Mouse (Mus musculus): ENCODE results near the gene Pcif1. TPM values are rescaled to one million over a fixed set of nuclear protein-coding genes. Genes with fewer than 3 reads are reported as not detected.
A peak's percentile ranks its signal among the peaks of the same experiment; 100 is the strongest.
"Not testable (repeated sequence)": the region's sequence is repeated elsewhere in the genome, so short reads cannot be mapped to it uniquely, and the experiment has no call there.

Gene Pcif1
- polyA plus RNA-seq, 1 experiment from 2014 or later, result 99.5 TPM

- Histone ChIP-seq H3K36me3 (ENCODE audit: control insufficient read depth, insufficient read depth, low read length) (no peaks in the 10 kb centered on the region), H3K27me3 (ENCODE audit: control insufficient read depth, insufficient read depth, low read length) (no peaks in the 10 kb centered on the region), H3K4me2 (ENCODE audit: low read length) (no peak overlapping the region), H3K4me3 (replicated peaks; ENCODE audit: low read depth, low read length) (no peak overlapping the region), H3K27ac (replicated peaks; ENCODE audit: low read depth, low read length) (peak overlapping the region; percentile 26; the same call in 1 of the 2 replicates), H3K9ac (replicated peaks; ENCODE audit: low read length) (no peak overlapping the region), H3K9me3 (ENCODE audit: control insufficient read depth, low read length) (no peaks in the 10 kb centered on the region), H3K4me1 (ENCODE audit: control insufficient read depth, insufficient read depth, low read length) (peaks cover 17% of the 10 kb centered on the region)
- no peak for ATAC-seq (ENCODE audit: low FRiP score, low TSS enrichment)
- DNase-seq, result no peak
- 32% methylated on average over 1 of the region's 1 CpGs for WGBS
Observed at GRCm38 (mm10) chr2:164874239-164874769, 4.8 kb upstream of the Pcif1 start.

- not testable (repeated sequence) for H3K27ac ChIP-seq (replicated peaks; ENCODE audit: low read depth, low read length); H3K36me3 ChIP-seq (ENCODE audit: control insufficient read depth, insufficient read depth, low read length); H3K9ac ChIP-seq (replicated peaks; ENCODE audit: low read length); H3K9me3 ChIP-seq (ENCODE audit: control insufficient read depth, low read length); ATAC-seq (ENCODE audit: low FRiP score, low TSS enrichment); H3K27me3 ChIP-seq (ENCODE audit: control insufficient read depth, insufficient read depth, low read length); H3K4me2 ChIP-seq (ENCODE audit: low read length); H3K4me3 ChIP-seq (replicated peaks; ENCODE audit: low read depth, low read length); DNase-seq
- peaks cover 23% of the 10 kb centered on the region for H3K4me1 ChIP-seq (ENCODE audit: control insufficient read depth, insufficient read depth, low read length)
- 55% methylated on average over 2 of the region's 2 CpGs for WGBS
Observed at GRCm38 (mm10) chr2:164875648-164876047, 3.5 kb upstream of the Pcif1 start.

- Histone ChIP-seq H3K4me3 (replicated peaks; ENCODE audit: low read depth, low read length) (peak overlapping the region; percentile 96), H3K4me1 (ENCODE audit: control insufficient read depth, insufficient read depth, low read length) (peaks cover 25% of the 10 kb centered on the region), H3K4me2 (ENCODE audit: low read length) (peak overlapping the region; percentile 94)
- H3K27ac ChIP-seq (replicated peaks; ENCODE audit: low read depth, low read length); H3K27me3 ChIP-seq (ENCODE audit: control insufficient read depth, insufficient read depth, low read length); H3K9me3 ChIP-seq (ENCODE audit: control insufficient read depth, low read length); H3K36me3 ChIP-seq (ENCODE audit: control insufficient read depth, insufficient read depth, low read length); ATAC-seq (ENCODE audit: low FRiP score, low TSS enrichment); DNase-seq; H3K9ac ChIP-seq (replicated peaks; ENCODE audit: low read length): not testable (repeated sequence)
- WGBS, result 74% methylated on average over 11 of the region's 11 CpGs
Observed at GRCm38 (mm10) chr2:164877376-164878215, 1.5 kb upstream of the Pcif1 start.

GRCm38 (mm10) chr2:164878509-164879227, 436 bp upstream of the Pcif1 start:
- peak overlapping the region; percentile 94 for H3K4me2 ChIP-seq (ENCODE audit: low read length)
- H3K27ac ChIP-seq (replicated peaks; ENCODE audit: low read depth, low read length), result peak overlapping the region; percentile 100
- ATAC-seq (ENCODE audit: low FRiP score, low TSS enrichment), result peak; percentile 60
- H3K4me3 ChIP-seq (replicated peaks; ENCODE audit: low read depth, low read length), result peak overlapping the region; percentile 96
- peaks cover 7% of the 10 kb centered on the region for H3K36me3 ChIP-seq (ENCODE audit: control insufficient read depth, insufficient read depth, low read length)
- H3K9me3 ChIP-seq (ENCODE audit: control insufficient read depth, low read length), result no peaks in the 10 kb centered on the region
- peak; percentile 53 for DNase-seq
- H3K9ac ChIP-seq (replicated peaks; ENCODE audit: low read length), result peak overlapping the region; percentile 100
- no peaks in the 10 kb centered on the region for H3K27me3 ChIP-seq (ENCODE audit: control insufficient read depth, insufficient read depth, low read length)
- peaks cover 27% of the 10 kb centered on the region for H3K4me1 ChIP-seq (ENCODE audit: control insufficient read depth, insufficient read depth, low read length)
- under 1% methylated on average over 28 of the region's 28 CpGs for WGBS

GRCm38 (mm10) chr2:164879568-164880277, 619 bp downstream of the Pcif1 start:
- Histone ChIP-seq H3K27ac (replicated peaks; ENCODE audit: low read depth, low read length) (peak overlapping the region; percentile 100), H3K27me3 (ENCODE audit: control insufficient read depth, insufficient read depth, low read length) (no peaks in the 10 kb centered on the region), H3K4me1 (ENCODE audit: control insufficient read depth, insufficient read depth, low read length) (peaks cover 27% of the 10 kb centered on the region), H3K36me3 (ENCODE audit: control insufficient read depth, insufficient read depth, low read length) (peaks cover 17% of the 10 kb centered on the region), H3K9me3 (ENCODE audit: control insufficient read depth, low read length) (no peaks in the 10 kb centered on the region), H3K4me2 (ENCODE audit: low read length) (peak overlapping the region; percentile 94), H3K9ac (replicated peaks; ENCODE audit: low read length) (peak overlapping the region; percentile 100), H3K4me3 (replicated peaks; ENCODE audit: low read depth, low read length) (peak overlapping the region; percentile 96)
- peak; percentile 99 for DNase-seq
- ATAC-seq (ENCODE audit: low FRiP score, low TSS enrichment), result peak; percentile 88
- under 1% methylated on average over 67 of the region's 72 CpGs for WGBS

GRCm38 (mm10) chr2:164882619-164883018, 3.5 kb downstream of the Pcif1 start:
- peak; percentile 34 for DNase-seq
- H3K9ac ChIP-seq (replicated peaks; ENCODE audit: low read length), result no peak overlapping the region
- H3K4me2 ChIP-seq (ENCODE audit: low read length), result no peak overlapping the region
- 30% methylated on average over 9 of the region's 9 CpGs for WGBS
- ATAC-seq (ENCODE audit: low FRiP score, low TSS enrichment), result no peak
- peaks cover 16% of the 10 kb centered on the region for H3K4me1 ChIP-seq (ENCODE audit: control insufficient read depth, insufficient read depth, low read length)
- H3K36me3 ChIP-seq (ENCODE audit: control insufficient read depth, insufficient read depth, low read length), result peaks cover 46% of the 10 kb centered on the region
- H3K9me3 ChIP-seq (ENCODE audit: control insufficient read depth, low read length), result no peaks in the 10 kb centered on the region
- H3K27me3 ChIP-seq (ENCODE audit: control insufficient read depth, insufficient read depth, low read length), result no peaks in the 10 kb centered on the region
- H3K4me3 ChIP-seq (replicated peaks; ENCODE audit: low read depth, low read length), result no peak overlapping the region
- H3K27ac ChIP-seq (replicated peaks; ENCODE audit: low read depth, low read length), result peak overlapping the region; percentile 52; the same call in 1 of the 2 replicates

- Histone ChIP-seq H3K4me2 (ENCODE audit: low read length) (no peak overlapping the region), H3K4me3 (replicated peaks; ENCODE audit: low read depth, low read length) (no peak overlapping the region), H3K27me3 (ENCODE audit: control insufficient read depth, insufficient read depth, low read length) (no peaks in the 10 kb centered on the region), H3K27ac (replicated peaks; ENCODE audit: low read depth, low read length) (peak overlapping the region; percentile 20; the same call in 1 of the 2 replicates), H3K9me3 (ENCODE audit: control insufficient read depth, low read length) (no peaks in the 10 kb centered on the region), H3K9ac (replicated peaks; ENCODE audit: low read length) (no peak overlapping the region), H3K4me1 (ENCODE audit: control insufficient read depth, insufficient read depth, low read length) (0 out of 2 replicates have a peak, but pooled peaks cover 3% of the 10 kb centered on the region), H3K36me3 (ENCODE audit: control insufficient read depth, insufficient read depth, low read length) (peaks cover 78% of the 10 kb centered on the region)
- WGBS, result 79% methylated on average over 7 of the region's 7 CpGs
- ATAC-seq (ENCODE audit: low FRiP score, low TSS enrichment) (no peak), DNase-seq (peak; percentile 67)
Observed at GRCm38 (mm10) chr2:164885788-164886187, 6.7 kb downstream of the Pcif1 start.

- H3K4me2 ChIP-seq (ENCODE audit: low read length), result no peak overlapping the region
- H3K27ac ChIP-seq (replicated peaks; ENCODE audit: low read depth, low read length), result no peak overlapping the region
- H3K4me1 ChIP-seq (ENCODE audit: control insufficient read depth, insufficient read depth, low read length), result 0 out of 2 replicates have a peak, but pooled peaks cover 3% of the 10 kb centered on the region
- H3K36me3 ChIP-seq (ENCODE audit: control insufficient read depth, insufficient read depth, low read length), result peaks cover 86% of the 10 kb centered on the region
- H3K9ac ChIP-seq (replicated peaks; ENCODE audit: low read length), result no peak overlapping the region
- H3K4me3 ChIP-seq (replicated peaks; ENCODE audit: low read depth, low read length), result no peak overlapping the region
- H3K27me3 ChIP-seq (ENCODE audit: control insufficient read depth, insufficient read depth, low read length), result no peaks in the 10 kb centered on the region
- no peaks in the 10 kb centered on the region for H3K9me3 ChIP-seq (ENCODE audit: control insufficient read depth, low read length)
- WGBS, result 90% methylated on average over 10 of the region's 10 CpGs
- DNase-seq (no peak), ATAC-seq (ENCODE audit: low FRiP score, low TSS enrichment) (no peak)
Observed at GRCm38 (mm10) chr2:164886617-164887016, 7.5 kb downstream of the Pcif1 start.

Measured in midbrain, embryonic 14.5 days (tissue).